Mouse (Mus musculus): Measurements from ENCODE around the gene Nenf.

GRCm38 (mm10) chr1:191301903-191302302 is 16.1 kb downstream of the Nenf start:
- no peak for TF ChIP-seq CTCF (conservative IDR thresholded peaks at IDR 0.05; ENCODE audit: insufficient read depth, insufficient read length, low read depth, low read length)
- no peak for TF ChIP-seq POLR2A (IDR thresholded peaks at IDR 0.05; ENCODE audit: low read depth, low read length)

All from kidney, adult 2 months (tissue).